In genomic region chr11:97078751-97079150, GRCm38 (mm10) we compare ENCODE assay signal across 1 mouse cellular context.
TF ChIP-seq lines count a peak whose summit lies in the region.

No protein-coding gene starts in this region.

TF ChIP-seq in CH12.LX, 34 proteins besides CTCF, POLR2A, EP300 and RAD21 (continued from another document):
- TF ChIP-seq TBP (conservative IDR thresholded peaks at IDR 0.05; ENCODE audit: low read depth, low read length) (no peak), SMC3 (IDR thresholded peaks at IDR 0.05; ENCODE audit: low read depth, low read length) (no peak), CHD1 (IDR thresholded peaks at IDR 0.05; ENCODE audit: low read depth, low read length) (no peak), MAZ (IDR thresholded peaks at IDR 0.05; ENCODE audit: low read depth, low read length) (no peak), MEF2A (IDR thresholded peaks at IDR 0.05; ENCODE audit: borderline replicate concordance, low read depth, low read length) (no peak), JUN (IDR thresholded peaks at IDR 0.05; ENCODE audit: insufficient read depth, low read depth, low read length) (no peak), MAX (IDR thresholded peaks at IDR 0.05; ENCODE audit: low read length) (0 out of 2 replicates have a peak, but pooled peaks have one; percentile 28)
